Mouse (Mus musculus) midbrain, embryonic 12.5 days (tissue): ENCODE measurements around the gene Rab34. TPM values are rescaled to one million over a fixed set of nuclear protein-coding genes. Genes with fewer than 3 reads are reported as not detected.
A peak's percentile ranks its signal among the peaks of the same experiment; 100 is the strongest.

Source experiments
- ATAC-seq: fragments of 200-750 bp; cut with Nextera tagmentation; 2 replicates; pipeline ENCODE4 v1.8.0; 2017; ENCODE audit warnings: low read depth, moderate TSS enrichment, moderate library complexity; ENCODE audit not compliant: low FRiP score
- H3K27ac ChIP-seq: fragments of 300-500 bp; sonication (generic); replicated peaks from 2 replicates; pipeline ENCODE4 v1.5.1; 2016; ENCODE audit warnings: mild to moderate bottlenecking
- H3K27me3 ChIP-seq: fragments of 300-500 bp; sonication (generic); 2 replicates; pipeline ENCODE4 v1.6.1; 2016; ENCODE audit warnings: mild to moderate bottlenecking
- H3K36me3 ChIP-seq: fragments of 300-500 bp; sonication (generic); 2 replicates; pipeline ENCODE4 v1.6.1; 2016
- H3K4me1 ChIP-seq: fragments of 300-500 bp; sonication (generic); 2 replicates; pipeline ENCODE4 v1.6.1; 2016
- H3K4me2 ChIP-seq: fragments of 300-500 bp; sonication (generic); replicated peaks from 2 replicates; pipeline ENCODE4 v1.6.1; 2016; ENCODE audit warnings: mild to moderate bottlenecking, moderate library complexity
- H3K4me3 ChIP-seq: fragments of 300-500 bp; sonication (generic); 2 replicates; pipeline ENCODE4 v1.5.1; 2016; ENCODE audit warnings: mild to moderate bottlenecking
- H3K9ac ChIP-seq: fragments of 300-500 bp; sonication (generic); replicated peaks from 2 replicates; pipeline ENCODE4 v1.6.1; 2016; ENCODE audit warnings: mild to moderate bottlenecking, moderate library complexity
- H3K9me3 ChIP-seq: fragments of 300-500 bp; sonication (generic); 2 replicates; pipeline ENCODE4 v1.6.1; 2016; ENCODE audit warnings: mild to moderate bottlenecking
- WGBS: fragments of 180-500 bp; shearing (Covaris S2); methylation state at CpG from one replicate; pipeline ENCODE4 v1.1.7; 2016; 5-methylcytosine and 5-hydroxymethylcytosine counted together
- polyA plus RNA-seq: library from polyadenylated mRNA; unstranded; fragments of >200 nt; fragmentation: Nextera tagmentation; extraction: Ambion mirVana; gene quantifications from 2 replicates; pipeline ENCODE4 v1.2.1, GENCODE M21; 2016

Rab34 gene
- polyA plus RNA-seq, 1 experiment from 2014 or later, result 68.1 TPM

GRCm38 (mm10) chr11:78159557-78159956 is 28.7 kb upstream of the Rab34 start:
- Histone ChIP-seq H3K27ac (no peak overlapping the region), H3K4me1 (peaks cover 27% of the 10 kb centered on the region), H3K4me3 (no peak overlapping the region), H3K9me3 (no peaks in the 10 kb centered on the region), H3K4me2 (no peak overlapping the region), H3K9ac (no peak overlapping the region), H3K36me3 (peaks cover 72% of the 10 kb centered on the region), H3K27me3 (no peaks in the 10 kb centered on the region)
- ATAC-seq, result no peak
- WGBS, result 78% methylated on average over 7 of the region's 7 CpGs

- Histone ChIP-seq H3K4me2 (no peak overlapping the region), H3K27me3 (no peaks in the 10 kb centered on the region), H3K4me1 (peaks cover 27% of the 10 kb centered on the region), H3K36me3 (peaks cover 67% of the 10 kb centered on the region), H3K4me3 (no peak overlapping the region), H3K27ac (no peak overlapping the region), H3K9ac (no peak overlapping the region), H3K9me3 (no peaks in the 10 kb centered on the region)
- no peak for ATAC-seq
- 91% methylated on average over 18 of the region's 18 CpGs for WGBS
Observed at GRCm38 (mm10) chr11:78160171-78160570, 28.1 kb upstream of the Rab34 start.

- 85% methylated on average over 3 of the region's 3 CpGs for WGBS
Observed at GRCm38 (mm10) chr11:78160675-78161074, 27.6 kb upstream of the Rab34 start.

GRCm38 (mm10) chr11:78161169-78161568 is 27.1 kb upstream of the Rab34 start:
- H3K36me3 ChIP-seq, result peaks cover 58% of the 10 kb centered on the region
- H3K9ac ChIP-seq, result no peak overlapping the region
- no peaks in the 10 kb centered on the region for H3K27me3 ChIP-seq
- H3K4me3 ChIP-seq, result no peak overlapping the region
- WGBS, result 95% methylated on average over 14 of the region's 14 CpGs
- ATAC-seq, result no peak
- no peak overlapping the region for H3K27ac ChIP-seq
- peaks cover 34% of the 10 kb centered on the region for H3K4me1 ChIP-seq
- H3K4me2 ChIP-seq, result no peak overlapping the region
- H3K9me3 ChIP-seq, result no peaks in the 10 kb centered on the region

More at GRCm38 (mm10) chr11:78160675-78161074, 27.6 kb upstream of the Rab34 start:
- no peaks in the 10 kb centered on the region for H3K9me3 ChIP-seq
- H3K4me1 ChIP-seq, result peaks cover 29% of the 10 kb centered on the region
- H3K27ac ChIP-seq, result no peak overlapping the region
- no peaks in the 10 kb centered on the region for H3K27me3 ChIP-seq
- no peak overlapping the region for H3K4me2 ChIP-seq
- ATAC-seq, result no peak
- no peak overlapping the region for H3K9ac ChIP-seq
- no peak overlapping the region for H3K4me3 ChIP-seq
- H3K36me3 ChIP-seq, result peaks cover 63% of the 10 kb centered on the region

GRCm38 (mm10) chr11:78161968-78162367 is 26.3 kb upstream of the Rab34 start:
- Histone ChIP-seq H3K36me3 (peaks cover 54% of the 10 kb centered on the region), H3K9me3 (no peaks in the 10 kb centered on the region), H3K27me3 (peaks cover 6% of the 10 kb centered on the region), H3K4me2 (no peak overlapping the region), H3K4me3 (0 out of 2 replicates have a peak overlapping the region, but pooled peaks have one; percentile 100), H3K9ac (no peak overlapping the region), H3K27ac (peak overlapping the region; percentile 99), H3K4me1 (peaks cover 34% of the 10 kb centered on the region)
- 76% methylated on average over 4 of the region's 4 CpGs for WGBS
- ATAC-seq, result no peak

GRCm38 (mm10) chr11:78162504-78162903 is 25.7 kb upstream of the Rab34 start:
- peak overlapping the region; percentile 99 for H3K27ac ChIP-seq
- 59% methylated on average over 6 of the region's 6 CpGs for WGBS
- no peak for ATAC-seq
- H3K27me3 ChIP-seq, result peaks cover 11% of the 10 kb centered on the region
- peaks cover 51% of the 10 kb centered on the region for H3K36me3 ChIP-seq
- peak overlapping the region; percentile 99; the same call in 1 of the 2 replicates for H3K9ac ChIP-seq
- peak overlapping the region; percentile 100 for H3K4me3 ChIP-seq
- peak overlapping the region; percentile 75 for H3K4me2 ChIP-seq
- peaks cover 34% of the 10 kb centered on the region for H3K4me1 ChIP-seq
- H3K9me3 ChIP-seq, result no peaks in the 10 kb centered on the region

- 72% methylated on average over 2 of the region's 2 CpGs for WGBS
- Histone ChIP-seq H3K9me3 (no peaks in the 10 kb centered on the region), H3K4me2 (peak overlapping the region; percentile 75), H3K27ac (peak overlapping the region; percentile 99), H3K36me3 (peaks cover 46% of the 10 kb centered on the region), H3K4me3 (peak overlapping the region; percentile 100), H3K9ac (peak overlapping the region; percentile 99), H3K4me1 (peaks cover 34% of the 10 kb centered on the region), H3K27me3 (peaks cover 16% of the 10 kb centered on the region)
- 0 out of 2 replicates have a peak, but pooled peaks have one; percentile 3 for ATAC-seq
Observed at GRCm38 (mm10) chr11:78163045-78163444, 25.2 kb upstream of the Rab34 start.

- Histone ChIP-seq H3K4me1 (peaks cover 34% of the 10 kb centered on the region), H3K36me3 (peaks cover 37% of the 10 kb centered on the region), H3K9me3 (no peaks in the 10 kb centered on the region), H3K27ac (peak overlapping the region; percentile 99), H3K4me2 (peak overlapping the region; percentile 75), H3K27me3 (peaks cover 17% of the 10 kb centered on the region), H3K9ac (peak overlapping the region; percentile 99), H3K4me3 (peak overlapping the region; percentile 100)
- under 1% methylated on average over 22 of the region's 22 CpGs for WGBS
- ATAC-seq, result peak; percentile 70
Observed at GRCm38 (mm10) chr11:78163681-78164603, 24.3 kb upstream of the Rab34 start.

- no peaks in the 10 kb centered on the region for H3K9me3 ChIP-seq
- peak overlapping the region; percentile 99 for H3K9ac ChIP-seq
- peaks cover 32% of the 10 kb centered on the region for H3K4me1 ChIP-seq
- no peak for ATAC-seq
- peaks cover 33% of the 10 kb centered on the region for H3K36me3 ChIP-seq
- H3K27me3 ChIP-seq, result peaks cover 17% of the 10 kb centered on the region
- H3K4me2 ChIP-seq, result peak overlapping the region; percentile 75
- peak overlapping the region; percentile 100 for H3K4me3 ChIP-seq
- WGBS, result under 1% methylated on average over 14 of the region's 14 CpGs
- H3K27ac ChIP-seq, result peak overlapping the region; percentile 99
Observed at GRCm38 (mm10) chr11:78164604-78164923, 23.7 kb upstream of the Rab34 start.

GRCm38 (mm10) chr11:78164924-78165760 is 23.1 kb upstream of the Rab34 start, which contains the start of gene Traf4:
Gene Traf4 (minus strand): TSS chr11:78165589.
- Histone ChIP-seq H3K27ac (peak within 1 kb of the TSS; percentile 99), H3K36me3 (peaks cover 27% of the 10 kb centered on the region), H3K27me3 (peaks cover 17% of the 10 kb centered on the region), H3K9me3 (no peaks in the 10 kb centered on the region), H3K9ac (peak within 1 kb of the TSS; percentile 99), H3K4me2 (peak within 1 kb of the TSS; percentile 75), H3K4me1 (peaks cover 27% of the 10 kb centered on the region), H3K4me3 (peak within 1 kb of the TSS; percentile 100)
- ATAC-seq, result peak; percentile 80
- WGBS, result under 1% methylated on average over 76 of the region's 78 CpGs

GRCm38 (mm10) chr11:78165761-78166109 is 22.5 kb upstream of the Rab34 start:
- peak; percentile 3; the same call in 1 of the 2 replicates for ATAC-seq
- Histone ChIP-seq H3K9me3 (no peaks in the 10 kb centered on the region), H3K27ac (peak overlapping the region; percentile 99), H3K4me2 (peak overlapping the region; percentile 75), H3K9ac (peak overlapping the region; percentile 99), H3K4me3 (peak overlapping the region; percentile 100), H3K27me3 (peaks cover 17% of the 10 kb centered on the region), H3K36me3 (peaks cover 21% of the 10 kb centered on the region), H3K4me1 (peaks cover 27% of the 10 kb centered on the region)
- 4% methylated on average over 16 of the region's 16 CpGs for WGBS
